Mouse (Mus musculus) liver, embryonic 16.5 days (tissue): ENCODE measurements around the gene Styxl1. TPM values are rescaled to one million over a fixed set of nuclear protein-coding genes. Genes with fewer than 3 reads are reported as not detected.
A peak's percentile ranks its signal among the peaks of the same experiment; 100 is the strongest.

Source experiments
- ATAC-seq: fragments of 200-750 bp; cut with Nextera tagmentation; 2 replicates; pipeline ENCODE4 v1.8.0; 2017; ENCODE audit warnings: low read depth, mild to moderate bottlenecking, moderate number of reproducible peaks, moderate library complexity
- H3K27ac ChIP-seq: fragments of 300-500 bp; sonication (generic); 2 replicates; pipeline ENCODE4 v1.5.1; 2014; ENCODE audit warnings: mild to moderate bottlenecking, low read length
- H3K27me3 ChIP-seq: fragments of 300-500 bp; sonication (generic); 2 replicates; pipeline ENCODE4 v1.6.1; 2014; ENCODE audit warnings: low read depth, low read length, mixed read lengths; ENCODE audit not compliant: control insufficient read depth, insufficient read depth
- H3K36me3 ChIP-seq: fragments of 300-500 bp; sonication (generic); 2 replicates; pipeline ENCODE4 v1.6.1; 2014; ENCODE audit warnings: mild to moderate bottlenecking; ENCODE audit not compliant: control insufficient read depth, insufficient read depth
- H3K4me1 ChIP-seq: fragments of 300-500 bp; sonication (generic); 2 replicates; pipeline ENCODE4 v1.6.1; 2014; ENCODE audit warnings: low read depth, low read length, mixed read lengths; ENCODE audit not compliant: control insufficient read depth
- H3K4me2 ChIP-seq: fragments of 300-500 bp; sonication (generic); 2 replicates; pipeline ENCODE4 v1.6.1; 2014; ENCODE audit warnings: low read depth, low read length, mixed read lengths
- H3K4me3 ChIP-seq: fragments of 300-500 bp; sonication (generic); 2 replicates; pipeline ENCODE4 v1.5.1; 2014; ENCODE audit warnings: low read depth, mild to moderate bottlenecking, low read length
- H3K9ac ChIP-seq: fragments of 300-500 bp; sonication (generic); 2 replicates; pipeline ENCODE4 v1.6.1; 2014; ENCODE audit warnings: low read depth, low read length
- H3K9me3 ChIP-seq: fragments of 300-500 bp; sonication (generic); replicated peaks from 2 replicates; pipeline ENCODE4 v1.6.1; 2016; ENCODE audit warnings: low read length; ENCODE audit not compliant: control insufficient read depth
- WGBS: fragments of 180-500 bp; shearing (Covaris S2); extraction: QIAGEN DNeasy Blood & Tissue Kit; methylation state at CpG from one replicate; pipeline ENCODE4 v1.1.7; 2014; ENCODE audit not compliant: insufficient replicate concordance; 5-methylcytosine and 5-hydroxymethylcytosine counted together
- polyA plus RNA-seq: library from polyadenylated mRNA; unstranded; fragments of >200 nt; fragmentation: Nextera tagmentation; extraction: Ambion mirVana; gene quantifications from 2 replicates; pipeline ENCODE4 v1.2.1, GENCODE M21; 2015

Gene Styxl1
- polyA plus RNA-seq, 1 experiment from 2014 or later: 0.13 TPM

DNA sequence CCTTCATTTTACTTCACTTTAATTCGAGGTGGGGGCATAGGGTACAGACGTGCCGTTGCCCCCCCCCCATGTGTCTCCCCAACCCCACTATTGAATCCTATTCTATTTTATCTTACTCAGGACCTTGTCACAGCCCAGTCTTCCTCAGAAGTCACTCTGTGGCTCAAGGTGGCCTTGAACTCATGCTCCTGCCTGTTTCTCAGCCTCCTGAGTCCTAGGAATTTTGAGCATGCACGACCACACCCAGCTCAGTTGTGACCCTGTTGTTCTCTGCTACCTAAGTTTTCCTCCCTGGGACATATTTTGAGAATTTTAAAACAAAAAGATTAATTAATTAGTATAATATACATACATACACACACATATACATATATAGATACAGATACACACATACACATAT, 25.5 kb upstream of the Styxl1 start:
- no peaks in the 10 kb centered on the region for H3K9me3 ChIP-seq
- no peaks in the 10 kb centered on the region for H3K36me3 ChIP-seq
- H3K27me3 ChIP-seq: no peaks in the 10 kb centered on the region
- H3K9ac ChIP-seq: no peak overlapping the region
- no peak overlapping the region for H3K27ac ChIP-seq
- no peak overlapping the region for H3K4me3 ChIP-seq
- no peak overlapping the region for H3K4me2 ChIP-seq
- no peak for ATAC-seq
- H3K4me1 ChIP-seq: no peaks in the 10 kb centered on the region
- 51% methylated on average over 4 of the region's 4 CpGs for WGBS

DNA sequence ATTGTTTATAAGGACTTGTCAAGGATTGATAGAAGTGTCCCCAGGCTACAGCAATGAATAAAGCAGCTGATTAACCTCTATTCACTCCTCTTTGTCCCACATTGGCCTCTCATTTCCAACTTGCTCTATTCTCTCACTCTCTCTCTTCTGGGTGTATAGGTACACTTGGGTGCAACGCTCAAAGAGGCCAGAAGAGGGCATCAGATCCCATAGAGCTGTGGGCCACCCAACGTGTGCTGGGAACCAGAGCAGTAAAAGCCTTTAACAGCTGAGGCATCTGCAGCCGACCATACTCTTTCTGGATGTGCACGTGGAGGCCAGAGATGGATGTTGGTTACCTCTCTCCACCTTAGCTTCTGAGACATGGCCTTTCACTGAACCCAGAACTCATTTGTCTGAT, 24.9 kb upstream of the Styxl1 start:
- H3K9ac ChIP-seq: no peak overlapping the region
- 57% methylated on average over 4 of the region's 4 CpGs for WGBS
- H3K36me3 ChIP-seq: no peaks in the 10 kb centered on the region
- H3K27me3 ChIP-seq: no peaks in the 10 kb centered on the region
- no peak overlapping the region for H3K27ac ChIP-seq
- H3K4me3 ChIP-seq: no peak overlapping the region
- no peaks in the 10 kb centered on the region for H3K4me1 ChIP-seq
- no peak for ATAC-seq
- H3K9me3 ChIP-seq: no peaks in the 10 kb centered on the region
- H3K4me2 ChIP-seq: no peak overlapping the region

DNA sequence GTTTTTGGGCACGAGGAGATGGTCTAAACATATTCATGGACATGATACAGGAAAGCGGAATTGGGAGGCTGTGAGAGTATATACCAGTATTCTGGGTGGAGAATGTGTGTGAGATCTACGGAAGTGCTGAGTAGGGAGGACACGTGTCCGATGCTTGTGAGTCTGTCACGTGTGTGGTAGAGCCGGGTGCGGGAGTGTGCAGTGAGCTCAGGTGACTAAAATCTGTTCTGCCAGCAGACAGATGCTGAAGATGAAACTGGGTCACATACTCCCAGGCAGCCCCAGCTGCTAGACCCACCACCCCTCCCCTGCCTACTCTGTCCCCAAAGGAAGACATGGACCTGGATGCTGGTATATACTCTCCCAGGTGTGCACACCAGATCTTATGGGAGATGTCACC, 24.5 kb upstream of the Styxl1 start:
- Histone ChIP-seq H3K9me3 (no peaks in the 10 kb centered on the region), H3K27me3 (no peaks in the 10 kb centered on the region), H3K27ac (no peak overlapping the region), H3K4me1 (no peaks in the 10 kb centered on the region), H3K4me2 (no peak overlapping the region), H3K9ac (no peak overlapping the region), H3K36me3 (no peaks in the 10 kb centered on the region), H3K4me3 (no peak overlapping the region)
- ATAC-seq: no peak
- WGBS: 74% methylated on average over 8 of the region's 8 CpGs

- no peak for ATAC-seq
- no peak overlapping the region for H3K4me2 ChIP-seq
- H3K4me1 ChIP-seq: no peaks in the 10 kb centered on the region
- H3K27me3 ChIP-seq: no peaks in the 10 kb centered on the region
- no peaks in the 10 kb centered on the region for H3K36me3 ChIP-seq
- WGBS: 6% methylated on average over 6 of the region's 6 CpGs
- H3K4me3 ChIP-seq: no peak overlapping the region
- no peak overlapping the region for H3K9ac ChIP-seq
- H3K9me3 ChIP-seq: no peaks in the 10 kb centered on the region
- no peak overlapping the region for H3K27ac ChIP-seq
Measured at GRCm38 (mm10) chr5:135800927-135801326, 22.7 kb upstream of the Styxl1 start.

- no peaks in the 10 kb centered on the region for H3K9me3 ChIP-seq
- H3K36me3 ChIP-seq: no peaks in the 10 kb centered on the region
- no peak overlapping the region for H3K27ac ChIP-seq
- no peak for ATAC-seq
- no peaks in the 10 kb centered on the region for H3K27me3 ChIP-seq
- no peak overlapping the region for H3K9ac ChIP-seq
- no peak overlapping the region for H3K4me3 ChIP-seq
- H3K4me1 ChIP-seq: no peaks in the 10 kb centered on the region; the same call in 1 of the 2 replicates
- no peak overlapping the region for H3K4me2 ChIP-seq
- 37% methylated on average over 4 of the region's 4 CpGs for WGBS
Measured at GRCm38 (mm10) chr5:135799746-135800145, 21.6 kb upstream of the Styxl1 start.

GRCm38 (mm10) chr5:135794859-135795181, 16.6 kb upstream of the Styxl1 start:
- no peak overlapping the region for H3K9ac ChIP-seq
- no peaks in the 10 kb centered on the region for H3K27me3 ChIP-seq
- no peaks in the 10 kb centered on the region; the same call in 1 of the 2 replicates for H3K4me1 ChIP-seq
- 9% methylated on average over 5 of the region's 5 CpGs for WGBS
- ATAC-seq: no peak
- H3K4me3 ChIP-seq: peak overlapping the region; percentile 37; the same call in 1 of the 2 replicates
- no peak overlapping the region for H3K27ac ChIP-seq
- H3K36me3 ChIP-seq: peaks cover 10% of the 10 kb centered on the region
- H3K9me3 ChIP-seq: no peaks in the 10 kb centered on the region
- peak overlapping the region; percentile 19; the same call in 1 of the 2 replicates for H3K4me2 ChIP-seq

DNA sequence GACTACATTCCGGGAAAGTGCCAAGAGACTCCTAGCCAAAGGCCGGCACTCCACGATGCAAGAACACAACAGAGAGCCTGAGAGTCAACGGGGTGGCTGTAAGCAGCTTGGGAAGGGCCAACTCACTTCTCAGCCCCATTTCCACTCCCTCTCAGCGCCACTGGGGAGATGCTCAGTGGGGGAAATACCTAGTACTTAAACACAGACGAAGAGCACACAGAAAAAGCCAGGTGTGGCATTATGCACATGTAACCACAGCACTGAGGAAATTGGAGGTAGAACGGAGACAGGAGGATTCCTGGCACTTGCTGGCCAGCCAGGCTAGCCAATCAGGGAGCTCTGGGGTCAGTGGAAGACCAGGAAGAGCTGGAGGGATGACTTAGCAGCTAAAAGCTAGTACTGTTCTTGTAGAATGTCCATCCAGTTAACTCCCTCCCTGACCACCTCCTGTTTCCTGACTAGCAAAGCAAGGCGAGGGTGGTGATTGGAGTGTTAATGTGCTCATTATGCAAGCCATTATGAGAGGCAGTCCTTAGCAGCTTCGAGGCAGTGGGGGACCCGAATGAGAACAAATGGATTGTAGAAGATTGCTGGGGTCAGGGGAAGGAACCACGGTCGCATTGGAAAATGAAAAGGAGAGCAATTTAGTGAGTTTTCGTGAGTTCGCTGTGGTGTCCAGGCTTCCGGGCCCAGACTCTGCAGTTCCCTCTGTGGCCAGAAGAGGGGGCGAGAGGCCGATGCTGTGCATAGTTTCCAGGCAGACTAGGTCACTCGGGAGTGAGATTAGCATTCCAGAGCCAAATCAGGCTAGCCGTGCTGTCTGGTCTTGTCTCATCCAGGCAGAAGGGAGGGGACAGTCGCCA, 16.0 kb upstream of the Styxl1 start:
- Histone ChIP-seq H3K9me3 (no peaks in the 10 kb centered on the region), H3K27ac (no peak overlapping the region), H3K27me3 (no peaks in the 10 kb centered on the region), H3K36me3 (peaks cover 15% of the 10 kb centered on the region), H3K4me1 (no peaks in the 10 kb centered on the region; the same call in 1 of the 2 replicates), H3K4me2 (peak overlapping the region; percentile 44), H3K4me3 (peak overlapping the region; percentile 37), H3K9ac (peak overlapping the region; percentile 35; the same call in 1 of the 2 replicates)
- WGBS: 19% methylated on average over 20 of the region's 20 CpGs
- ATAC-seq: peak; percentile 56; the same call in 1 of the 2 replicates

GRCm38 (mm10) chr5:135782901-135783300, 4.7 kb upstream of the Styxl1 start:
- no peak overlapping the region for H3K4me3 ChIP-seq
- peaks cover 46% of the 10 kb centered on the region for H3K36me3 ChIP-seq
- peaks cover 31% of the 10 kb centered on the region for H3K4me1 ChIP-seq
- H3K27me3 ChIP-seq: no peaks in the 10 kb centered on the region
- ATAC-seq: no peak
- H3K9me3 ChIP-seq: no peaks in the 10 kb centered on the region
- H3K27ac ChIP-seq: no peak overlapping the region
- H3K9ac ChIP-seq: no peak overlapping the region
- H3K4me2 ChIP-seq: no peak overlapping the region
- 76% methylated on average over 4 of the region's 4 CpGs for WGBS

- H3K9me3 ChIP-seq: no peaks in the 10 kb centered on the region
- H3K9ac ChIP-seq: no peak overlapping the region
- ATAC-seq: no peak
- H3K36me3 ChIP-seq: peaks cover 25% of the 10 kb centered on the region
- peak overlapping the region; percentile 83; the same call in 1 of the 2 replicates for H3K4me2 ChIP-seq
- no peaks in the 10 kb centered on the region for H3K27me3 ChIP-seq
- no peak overlapping the region for H3K4me3 ChIP-seq
- H3K27ac ChIP-seq: no peak overlapping the region
- WGBS: 40% methylated on average over 8 of the region's 8 CpGs
- peaks cover 42% of the 10 kb centered on the region for H3K4me1 ChIP-seq
Measured at GRCm38 (mm10) chr5:135780331-135780730, 2.1 kb upstream of the Styxl1 start.
